Mouse (Mus musculus): ENCODE measurements around the gene Rfx7. TPM values are rescaled to one million over a fixed set of nuclear protein-coding genes. Genes with fewer than 3 reads are reported as not detected.

Gene Rfx7
- 52.7 and 55.2 TPM in 2 replicates for total RNA-seq (2015)
- total RNA-seq (2017): 10.8 and 13.1 TPM in 2 replicates

- ATAC-seq (ENCODE audit: poor library complexity, severe bottlenecking): peak; percentile 43
These were observed at the start of gene Rfx7 for GRCm38 (mm10) chr9:72531996-72532380. Gene Rfx7 (plus strand): TSS chr9:72532240.

GRCm38 (mm10) chr9:72488523-72488922 lies 43.5 kb upstream of the Rfx7 start:
- no peak for ATAC-seq (ENCODE audit: poor library complexity, severe bottlenecking)

- no peak for ATAC-seq (ENCODE audit: poor library complexity, severe bottlenecking)
These were observed 42.9 kb upstream of the Rfx7 start for GRCm38 (mm10) chr9:72489131-72489530.

GRCm38 (mm10) chr9:72491559-72492193 lies 40.4 kb upstream of the Rfx7 start:
- peak; percentile 99 for ATAC-seq (ENCODE audit: poor library complexity, severe bottlenecking)

GRCm38 (mm10) chr9:72492194-72492565 lies 39.9 kb upstream of the Rfx7 start, which contains the start of gene Tex9:
Gene Tex9 (minus strand): TSS chr9:72492212.
- ATAC-seq (ENCODE audit: poor library complexity, severe bottlenecking): peak; percentile 47

GRCm38 (mm10) chr9:72493465-72493864 lies 38.6 kb upstream of the Rfx7 start:
- ATAC-seq (ENCODE audit: poor library complexity, severe bottlenecking): 0 out of 2 replicates have a peak, but pooled peaks have one; percentile 20

GRCm38 (mm10) chr9:72493984-72494685 lies 37.9 kb upstream of the Rfx7 start:
- no peak for ATAC-seq (ENCODE audit: poor library complexity, severe bottlenecking)

GRCm38 (mm10) chr9:72496691-72497090 lies 35.3 kb upstream of the Rfx7 start:
- no peak for ATAC-seq (ENCODE audit: poor library complexity, severe bottlenecking)

- no peak for ATAC-seq (ENCODE audit: poor library complexity, severe bottlenecking)
These were observed 34.9 kb upstream of the Rfx7 start for GRCm38 (mm10) chr9:72497171-72497570.

- no peak for ATAC-seq (ENCODE audit: poor library complexity, severe bottlenecking)
These were observed 19.6 kb upstream of the Rfx7 start for GRCm38 (mm10) chr9:72512229-72512981.

GRCm38 (mm10) chr9:72515366-72515765 lies 16.7 kb upstream of the Rfx7 start:
- ATAC-seq (ENCODE audit: poor library complexity, severe bottlenecking): no peak

DNA sequence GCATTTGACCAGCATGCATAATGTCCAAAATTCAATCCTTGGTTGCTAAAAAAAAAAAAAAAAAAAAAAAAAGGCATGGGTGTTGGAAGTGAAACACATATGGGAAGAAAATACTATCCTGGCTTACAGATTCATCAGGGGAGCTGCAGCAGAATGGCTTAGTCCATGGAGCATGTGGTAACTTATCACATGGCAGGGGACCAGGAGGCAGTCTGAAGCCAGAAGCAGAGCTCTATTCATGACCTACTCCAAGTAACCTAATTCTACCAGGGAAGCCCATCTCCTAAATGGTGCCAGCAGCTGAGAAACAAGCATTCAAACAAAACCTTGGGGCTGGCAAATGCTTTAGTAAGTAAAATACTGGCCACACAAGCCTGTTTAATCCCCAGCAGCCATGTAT lies 12.8 kb upstream of the Rfx7 start:
- ATAC-seq (ENCODE audit: poor library complexity, severe bottlenecking): no peak

DNA sequence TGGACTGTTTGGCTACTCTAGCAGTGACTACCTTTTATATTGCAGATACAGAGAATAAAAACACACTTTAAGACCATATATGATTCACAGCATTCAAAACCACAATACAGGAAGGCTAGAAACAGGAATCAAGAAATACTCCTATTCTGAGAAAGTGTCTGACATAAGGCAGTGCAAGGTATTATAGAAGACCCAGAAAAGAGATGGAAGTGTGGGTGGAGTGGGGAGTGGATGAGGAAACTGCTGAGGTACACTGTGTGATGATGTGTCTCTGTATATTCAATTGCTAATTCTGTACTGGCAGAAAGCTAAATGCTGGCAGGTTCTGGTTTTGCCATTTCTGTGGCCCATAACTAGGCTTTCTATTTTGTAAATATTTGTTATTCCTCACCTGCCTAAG lies 11.2 kb upstream of the Rfx7 start:
- ATAC-seq (ENCODE audit: poor library complexity, severe bottlenecking): no peak

DNA sequence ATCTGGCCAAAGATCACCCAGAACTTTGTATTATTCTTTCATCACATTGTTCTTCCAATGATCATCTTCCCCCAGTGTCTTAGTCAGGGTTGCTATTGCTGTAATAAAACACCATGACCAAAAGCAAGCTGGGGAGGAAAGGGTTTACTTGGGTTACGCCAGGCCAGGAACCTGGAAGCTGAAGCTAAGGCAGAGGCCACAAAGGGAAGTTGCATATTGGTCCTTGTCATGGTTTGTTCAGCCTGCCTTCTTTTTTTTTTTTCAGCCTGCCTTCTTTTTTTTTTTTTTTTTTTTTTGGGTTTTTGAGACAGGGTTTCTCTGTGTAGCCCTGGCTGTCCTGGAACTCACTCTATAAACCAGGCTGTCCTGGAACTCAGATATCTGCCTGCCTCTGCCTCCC lies 5.9 kb upstream of the Rfx7 start:
- peak; percentile 84 for ATAC-seq (ENCODE audit: poor library complexity, severe bottlenecking)

DNA sequence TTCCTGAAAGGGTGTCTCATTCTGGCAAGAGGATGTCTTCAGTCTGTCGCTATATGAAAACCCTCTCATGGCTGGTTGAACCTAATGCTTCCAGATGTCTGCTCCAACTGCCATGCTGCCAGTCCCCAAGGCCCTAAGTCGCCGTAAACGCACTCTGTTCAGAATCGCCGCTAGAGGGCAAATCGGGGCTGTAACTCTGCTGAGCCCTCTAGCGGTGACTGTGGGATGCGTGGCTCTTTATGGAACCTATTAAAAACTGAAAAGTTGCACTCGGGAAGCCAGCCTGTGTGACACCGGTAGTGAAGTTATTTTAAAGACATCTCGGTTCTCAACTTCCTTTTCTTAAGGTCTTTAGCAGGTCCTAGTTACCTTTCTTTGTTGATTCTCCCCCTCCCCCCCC lies 1.8 kb upstream of the Rfx7 start:
- ATAC-seq (ENCODE audit: poor library complexity, severe bottlenecking): peak; percentile 70

GRCm38 (mm10) chr9:72530824-72531223 lies 1.2 kb upstream of the Rfx7 start:
- ATAC-seq (ENCODE audit: poor library complexity, severe bottlenecking): no peak

GRCm38 (mm10) chr9:72531291-72531995 lies 597 bp upstream of the Rfx7 start:
- ATAC-seq (ENCODE audit: poor library complexity, severe bottlenecking): peak; percentile 62

GRCm38 (mm10) chr9:72532381-72533088 lies 495 bp downstream of the Rfx7 start:
- peak; percentile 38 for ATAC-seq (ENCODE audit: poor library complexity, severe bottlenecking)

- peak; percentile 3; the same call in 1 of the 2 replicates for ATAC-seq (ENCODE audit: poor library complexity, severe bottlenecking)
These were observed 1.0 kb downstream of the Rfx7 start for GRCm38 (mm10) chr9:72533089-72533415.

DNA sequence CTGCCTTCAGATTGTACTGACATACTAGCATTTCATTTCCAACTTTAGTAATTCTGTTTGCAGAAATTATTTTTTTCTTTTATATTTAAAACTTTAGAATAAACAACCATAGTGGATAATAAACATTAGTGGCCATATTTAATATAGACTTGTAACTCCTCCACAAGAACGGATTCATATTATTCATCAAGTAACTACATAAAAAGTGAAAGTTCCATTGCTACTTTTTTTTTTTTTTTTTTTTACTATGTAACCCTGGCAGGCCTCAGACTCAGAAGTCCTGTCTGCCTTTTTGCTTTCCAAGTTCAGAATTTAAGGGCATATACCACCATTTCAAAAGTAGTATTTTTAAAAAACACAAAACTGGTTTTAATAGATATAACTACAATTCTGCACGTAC lies 2.9 kb downstream of the Rfx7 start:
- ATAC-seq (ENCODE audit: poor library complexity, severe bottlenecking): no peak

GRCm38 (mm10) chr9:72535394-72535793 lies 3.4 kb downstream of the Rfx7 start:
- no peak for ATAC-seq (ENCODE audit: poor library complexity, severe bottlenecking)
